Mouse (Mus musculus) megakaryocyte, embryonic 14.5 days (primary cell): ENCODE data around the gene Cox4i2.

Experiments
- FLI1 ChIP-seq: IDR thresholded peaks from 2 replicates; pipeline ENCODE4 v1.6.1; 2012; ENCODE audit warnings: low read length, inconsistent platforms, mixed read lengths
- GATA1 ChIP-seq: IDR thresholded peaks from 3 replicates; pipeline ENCODE4 v1.6.1; 2012; ENCODE audit warnings: mixed read lengths, low read length, inconsistent platforms, borderline replicate concordance

DNA sequence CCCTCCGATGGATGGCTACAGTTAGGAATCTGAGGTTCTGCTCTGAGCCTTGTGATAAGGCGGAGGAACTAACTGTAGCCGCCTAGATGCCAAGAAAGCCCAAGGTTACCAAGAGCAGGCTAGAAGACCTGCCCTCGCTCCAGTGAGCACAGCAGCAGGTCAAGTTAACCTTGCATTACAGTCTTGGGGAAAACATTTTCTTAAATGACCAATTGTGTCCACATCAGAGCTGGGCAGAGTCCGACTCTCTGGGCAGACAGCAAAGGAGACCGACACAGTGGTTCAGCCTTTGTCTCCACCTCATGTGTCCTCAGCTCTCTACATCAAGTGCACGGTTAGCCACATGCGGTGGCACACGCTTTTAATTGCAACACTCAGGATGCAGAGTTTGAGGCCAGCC lies 17.6 kb downstream of the Cox4i2 start:
- no peak for TF ChIP-seq GATA1
- TF ChIP-seq FLI1, result no peak
